Mouse (Mus musculus) CH12.LX (cell line): ENCODE results near the gene Gm26558.

Experiments
- CHD2 ChIP-seq: IDR thresholded peaks from 2 replicates; pipeline ENCODE4 v1.6.1; 2011; ENCODE audit warnings: low read length, improper control_type of control experiment
- CTCF ChIP-seq, 2 experiments: IDR thresholded peaks in 1 of 2; conservative IDR thresholded peaks in 1 of 2; 2 replicates each; pipeline ENCODE4 v1.5.1; 2011 to 2012; ENCODE audit warnings: low read depth in 2 of 2, low read length in 2 of 2, improper control_type of control experiment in 1 of 2, inconsistent platforms in 1 of 2, mild to moderate bottlenecking in 1 of 2, moderate library complexity in 1 of 2
- E2F4 ChIP-seq: IDR thresholded peaks from 2 replicates; pipeline ENCODE4 v1.6.1; 2011; ENCODE audit warnings: low read depth, low read length, improper control_type of control experiment; ENCODE audit not compliant: insufficient replicate concordance
- HCFC1 ChIP-seq: IDR thresholded peaks from 2 replicates; pipeline ENCODE4 v1.6.1; 2012; ENCODE audit warnings: low read depth, mild to moderate bottlenecking, inconsistent platforms, low read length, improper control_type of control experiment
- JUN ChIP-seq: IDR thresholded peaks from 2 replicates; pipeline ENCODE4 v1.6.1; 2011; ENCODE audit warnings: low read depth, mild to moderate bottlenecking, low read length, improper control_type of control experiment, moderate library complexity; ENCODE audit not compliant: insufficient read depth
- MAFK ChIP-seq: IDR thresholded peaks from 2 replicates; pipeline ENCODE4 v1.6.1; 2011; ENCODE audit warnings: low read length, improper control_type of control experiment; ENCODE audit not compliant: insufficient replicate concordance
- MXI1 ChIP-seq: IDR thresholded peaks from 2 replicates; pipeline ENCODE4 v1.6.1; 2011; ENCODE audit warnings: mild to moderate bottlenecking, low read depth, low read length, improper control_type of control experiment
- POLR2A ChIP-seq: IDR thresholded peaks from 2 replicates; pipeline ENCODE4 v1.6.1; 2011; ENCODE audit warnings: low read depth, mild to moderate bottlenecking, improper control_type of control experiment, low read length
- POLR2AphosphoS2 ChIP-seq: IDR thresholded peaks from 2 replicates; pipeline ENCODE4 v1.6.1; 2011; ENCODE audit warnings: low read depth, low read length, improper control_type of control experiment
- RAD21 ChIP-seq: IDR thresholded peaks from 2 replicates; pipeline ENCODE4 v1.6.1; 2011; ENCODE audit warnings: low read depth, mild to moderate bottlenecking, low read length, improper control_type of control experiment, moderate library complexity
- UBTF ChIP-seq: IDR thresholded peaks from 2 replicates; pipeline ENCODE4 v1.6.1; 2012; ENCODE audit warnings: low read depth, mild to moderate bottlenecking, inconsistent platforms, low read length, improper control_type of control experiment, moderate library complexity
- ZKSCAN1 ChIP-seq: IDR thresholded peaks from 2 replicates; pipeline ENCODE4 v1.6.1; 2012; ENCODE audit warnings: low read depth, inconsistent platforms, low read length, improper control_type of control experiment, borderline replicate concordance
- ZMIZ1 ChIP-seq: IDR thresholded peaks from 2 replicates; pipeline ENCODE4 v1.6.1; 2012; ENCODE audit warnings: low read depth, mild to moderate bottlenecking, inconsistent platforms, low read length, improper control_type of control experiment
- ZNF384 ChIP-seq: IDR thresholded peaks from 2 replicates; pipeline ENCODE4 v1.6.1; 2012; ENCODE audit warnings: low read depth, low read length, improper control_type of control experiment, inconsistent platforms

- TF ChIP-seq HCFC1: no peak
- TF ChIP-seq JUN: no peak
- TF ChIP-seq ZKSCAN1: no peak
- no peak for TF ChIP-seq ZMIZ1
- no peak for TF ChIP-seq ZNF384
- no peak for TF ChIP-seq RAD21
- no peak for TF ChIP-seq CTCF (conservative IDR thresholded peaks at IDR 0.05 in 1 of 2, IDR thresholded peaks at IDR 0.05 in 1 of 2; ENCODE audit: low read depth in 2 of 2, low read length in 2 of 2)
- no peak for TF ChIP-seq POLR2AphosphoS2
- no peak for TF ChIP-seq MAFK
- no peak for TF ChIP-seq POLR2A
- no peak for TF ChIP-seq UBTF
- no peak for TF ChIP-seq MXI1
- TF ChIP-seq E2F4: no peak
- TF ChIP-seq CHD2: no peak
These were observed 32.6 kb downstream of the Gm26558 start for GRCm38 (mm10) chr2:70629339-70629761.
